8 mouse cellular contexts compared by ENCODE assay signal in the genomic region with DNA sequence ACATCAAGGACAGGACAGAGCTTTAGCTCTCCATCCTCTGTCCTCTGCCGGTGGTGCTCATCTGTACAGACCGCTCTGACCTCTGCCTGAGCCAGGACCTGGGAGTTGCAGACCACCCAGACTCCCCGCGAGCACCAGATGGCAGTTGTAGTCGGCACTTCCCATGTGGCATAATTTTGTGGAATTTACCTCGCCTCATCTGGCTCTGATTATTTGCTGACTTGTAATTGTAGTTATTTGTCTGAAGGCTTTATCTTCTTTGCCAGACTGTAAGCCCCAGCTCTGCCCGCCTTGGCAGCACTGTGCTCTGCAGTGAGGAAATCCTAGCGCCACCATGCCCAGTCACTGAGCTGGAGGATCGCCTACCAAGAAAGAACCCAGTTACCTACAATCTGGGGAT. TPM values are rescaled to one million over a fixed set of nuclear protein-coding genes. Genes with fewer than 3 reads are reported as not detected.
DNase-seq lines count a peak whose midpoint lies in the region; ATAC-seq and TF ChIP-seq lines count a peak whose summit lies in the region.

No protein-coding gene starts in this region.

- no peak overlapping the region for H3K4me3 ChIP-seq in heart, postnatal 0 days (ENCODE audit: low read depth, low read length)
- H3K4me3 ChIP-seq in hindbrain, embryonic 11.5 days (ENCODE audit: low read depth, low read length) = no peak overlapping the region
- peak overlapping the region; percentile 21 for H3K4me3 ChIP-seq in midbrain, embryonic 15.5 days

- TF ChIP-seq EP300 in heart, postnatal 0 days (IDR thresholded peaks at IDR 0.05; ENCODE audit: low read depth) = no peak

- TF ChIP-seq CTCF in heart, postnatal 0 days (IDR thresholded peaks at IDR 0.05; ENCODE audit: low read depth) = no peak

- ATAC-seq in heart, postnatal 0 days (ENCODE audit: insufficient read depth, low read depth) = no peak
- ATAC-seq in common myeloid progenitor, adult 5-6 weeks (replicated peaks; ENCODE audit: low read depth, poor library complexity, severe bottlenecking) = peak; percentile 71
- no peak for ATAC-seq in hindbrain, embryonic 11.5 days (ENCODE audit: low FRiP score)
- 0 out of 2 replicates have a peak, but pooled peaks have one; percentile 39 for ATAC-seq in midbrain, embryonic 15.5 days (replicated peaks)

- peaks cover 8% of the 10 kb centered on the region; the same call in 1 of the 2 replicates for H3K4me1 ChIP-seq in heart, postnatal 0 days (ENCODE audit: control insufficient read depth, insufficient read depth)
- no peaks in the 10 kb centered on the region for H3K4me1 ChIP-seq in hindbrain, embryonic 11.5 days (replicated peaks; ENCODE audit: control insufficient read depth, insufficient read depth, low read length)
- peaks cover 12% of the 10 kb centered on the region; the same call in 1 of the 2 replicates for H3K4me1 ChIP-seq in midbrain, embryonic 15.5 days

- 15% methylated on average over 9 of the region's 9 CpGs for WGBS in heart, postnatal 0 days
- 22% methylated on average over 9 of the region's 9 CpGs for WGBS in hindbrain, embryonic 11.5 days
- 10% methylated on average over 9 of the region's 9 CpGs for WGBS in midbrain, embryonic 15.5 days

- H3K9me3 ChIP-seq in heart, postnatal 0 days (replicated peaks; ENCODE audit: control insufficient read depth, low read length) = no peaks in the 10 kb centered on the region
- no peaks in the 10 kb centered on the region for H3K9me3 ChIP-seq in hindbrain, embryonic 11.5 days (ENCODE audit: control insufficient read depth, low read length)
- no peaks in the 10 kb centered on the region for H3K9me3 ChIP-seq in midbrain, embryonic 15.5 days

- no peaks in the 10 kb centered on the region for H3K27me3 ChIP-seq in heart, postnatal 0 days (ENCODE audit: control insufficient read depth, insufficient read depth, low read length)
- no peaks in the 10 kb centered on the region for H3K27me3 ChIP-seq in hindbrain, embryonic 11.5 days (ENCODE audit: control insufficient read depth, insufficient read depth, low read length)
- no peaks in the 10 kb centered on the region for H3K27me3 ChIP-seq in midbrain, embryonic 15.5 days (replicated peaks)

- H3K27ac ChIP-seq in heart, postnatal 0 days (ENCODE audit: low read depth) = no peak overlapping the region
- H3K27ac ChIP-seq in hindbrain, embryonic 11.5 days (ENCODE audit: low read depth, low read length) = no peak overlapping the region
- H3K27ac ChIP-seq in midbrain, embryonic 15.5 days = no peak overlapping the region

- H3K4me2 ChIP-seq in heart, postnatal 0 days (ENCODE audit: low read depth, low read length) = peak overlapping the region; percentile 26; the same call in 1 of the 2 replicates
- H3K4me2 ChIP-seq in hindbrain, embryonic 11.5 days (replicated peaks; ENCODE audit: low read depth, low read length) = peak overlapping the region; percentile 1
- peak overlapping the region; percentile 49 for H3K4me2 ChIP-seq in midbrain, embryonic 15.5 days

- no peak for DNase-seq in heart, postnatal 0 days (ENCODE audit: low spot score)
- no peak for DNase-seq in heart, adult 8-10 months (ENCODE audit: low spot score)
- peak; percentile 46 for DNase-seq in hindbrain, embryonic 11.5 days (ENCODE audit: low spot score)
- no peak for DNase-seq in urinary bladder, postnatal 14 days (ENCODE audit: low spot score)
- no peak for DNase-seq in gastrocnemius, postnatal 4 days (ENCODE audit: low spot score in 2 of 2)
- no peak for DNase-seq in adrenal gland, adult 2 months

- H3K9ac ChIP-seq in heart, postnatal 0 days (replicated peaks; ENCODE audit: low read depth, low read length) = no peak overlapping the region
- no peak overlapping the region for H3K9ac ChIP-seq in hindbrain, embryonic 11.5 days (ENCODE audit: low read depth, low read length)
- no peak overlapping the region for H3K9ac ChIP-seq in midbrain, embryonic 15.5 days

- H3K36me3 ChIP-seq in heart, postnatal 0 days (replicated peaks; ENCODE audit: control insufficient read depth, insufficient read depth, low read length) = no peaks in the 10 kb centered on the region
- H3K36me3 ChIP-seq in hindbrain, embryonic 11.5 days (ENCODE audit: control insufficient read depth, insufficient read depth, low read length) = no peaks in the 10 kb centered on the region
- no peaks in the 10 kb centered on the region for H3K36me3 ChIP-seq in midbrain, embryonic 15.5 days (replicated peaks)

RNA-seq across cellular contexts. Expression of gene Zfp281, which starts 35.8 kb away (rescaled TPM):
- total RNA-seq in heart, postnatal 0 days (2014; rRNA removed; ENCODE audit: low replicate concordance) = 13.7 and 16.2 TPM in 2 replicates
- polyA plus RNA-seq in heart, postnatal 0 days (2015; fragmentation: Nextera tagmentation; extraction: Ambion mirVana) = 7.4 and 8.3 TPM in 2 replicates
- total RNA-seq in heart, adult 8-10 months (2022) = 10 to 100 TPM in 2 of 4 experiments, 1 to 10 TPM in 2; 9.4 to 11.1 (median 10.1) TPM
- 29.4 and 30.9 TPM in 2 replicates for total RNA-seq in common myeloid progenitor, adult 5-6 weeks (2017)
- 38.5 and 39.3 TPM in 2 replicates for polyA plus RNA-seq in hindbrain, embryonic 11.5 days (2014; fragmentation: Nextera tagmentation; extraction: Ambion mirVana)
- 23.9 TPM in 2 replicates for polyA plus RNA-seq in midbrain, embryonic 15.5 days (2015; fragmentation: Nextera tagmentation; extraction: Ambion mirVana)
- total RNA-seq in gastrocnemius, postnatal 4 days (2021) = 10 to 100 TPM; 10.8 to 12.0 TPM
- 10 to 100 TPM; 16.1 to 18.6 TPM for total RNA-seq in adrenal gland, adult 2 months (2021)
- polyA plus RNA-seq in adrenal gland, adult 2 months (2012; rRNA removed) = 2.5 and 3.7 TPM in 2 replicates

Comparison
In these comparisons a context has a peak if more than half of its experiments do, and no peak if none do; other contexts are left out.
1. ATAC-seq: peak in common myeloid progenitor, adult 5-6 weeks (single experiment) and midbrain, embryonic 15.5 days (single experiment); none in heart, postnatal 0 days (single experiment) and hindbrain, embryonic 11.5 days (single experiment).
2. Peak in every context shown above with its lines, with median percentiles within 50 percentile points of each other: H3K4me2 ChIP-seq.